Mouse (Mus musculus) liver, embryonic 13.5 days (tissue): ENCODE data around the gene Gm14410. TPM values are rescaled to one million over a fixed set of nuclear protein-coding genes. Genes with fewer than 3 reads are reported as not detected.
"Not testable (repeated sequence)": the region's sequence is repeated elsewhere in the genome, so short reads cannot be mapped to it uniquely, and the experiment has no call there.

Experiments used
- ATAC-seq: fragments of 200-750 bp; cut with Nextera tagmentation; 2 replicates; pipeline ENCODE4 v1.8.0; 2017; ENCODE audit warnings: low read depth, mild to moderate bottlenecking, moderate number of reproducible peaks, moderate library complexity
- DNase-seq: peaks from one replicate; pipeline ENCODE4 v3.0.0; 2022
- H3K27ac ChIP-seq: fragments of 300-500 bp; sonication (generic); 2 replicates; pipeline ENCODE4 v1.5.1; 2015; ENCODE audit warnings: moderate library complexity, mild to moderate bottlenecking, inconsistent platforms
- H3K27me3 ChIP-seq: fragments of 300-500 bp; sonication (generic); 2 replicates; pipeline ENCODE4 v1.6.1; 2015; ENCODE audit warnings: mild to moderate bottlenecking, inconsistent platforms
- H3K36me3 ChIP-seq: fragments of 300-500 bp; sonication (generic); 2 replicates; pipeline ENCODE4 v1.6.1; 2015; ENCODE audit warnings: mild to moderate bottlenecking, inconsistent platforms
- H3K4me1 ChIP-seq: fragments of 300-500 bp; sonication (generic); replicated peaks from 2 replicates; pipeline ENCODE4 v1.6.1; 2015; ENCODE audit warnings: inconsistent platforms
- H3K4me2 ChIP-seq: fragments of 300-500 bp; sonication (generic); 2 replicates; pipeline ENCODE4 v1.6.1; 2015; ENCODE audit warnings: inconsistent platforms, mild to moderate bottlenecking, moderate library complexity
- H3K4me3 ChIP-seq: fragments of 300-500 bp; sonication (generic); replicated peaks from 2 replicates; pipeline ENCODE4 v1.5.1; 2015; ENCODE audit warnings: mild to moderate bottlenecking, inconsistent platforms
- H3K9ac ChIP-seq: fragments of 300-500 bp; sonication (generic); 2 replicates; pipeline ENCODE4 v1.6.1; 2015; ENCODE audit warnings: mild to moderate bottlenecking, inconsistent platforms
- H3K9me3 ChIP-seq: fragments of 300-500 bp; sonication (generic); replicated peaks from 2 replicates; pipeline ENCODE4 v1.6.1; 2016; ENCODE audit warnings: inconsistent platforms
- WGBS: fragments of 180-500 bp; shearing (Covaris S2); methylation state at CpG from one replicate; pipeline ENCODE4 v1.1.7; 2015; ENCODE audit not compliant: insufficient replicate concordance; 5-methylcytosine and 5-hydroxymethylcytosine counted together
- polyA plus RNA-seq: library from polyadenylated mRNA; unstranded; fragments of >200 nt; fragmentation: Nextera tagmentation; extraction: Ambion mirVana; gene quantifications from 2 replicates; pipeline ENCODE4 v1.2.1, GENCODE M21; 2015

The Gm14410 gene
- 4.9 and 5.2 TPM in 2 replicates for polyA plus RNA-seq

- not testable (repeated sequence) for H3K36me3 ChIP-seq, H3K9me3 ChIP-seq, ATAC-seq, H3K27me3 ChIP-seq, H3K4me1 ChIP-seq, H3K9ac ChIP-seq, H3K27ac ChIP-seq
- H3K4me3 ChIP-seq: peak within 1 kb of the TSS; percentile 52
- 3% methylated on average over 4 of the region's 6 CpGs for WGBS
- DNase-seq: peak; percentile 64
- H3K4me2 ChIP-seq: peak within 1 kb of the TSS; percentile 43
Observed at GRCm38 (mm10) chr2:177206341-177206740, at the start of gene Gm14410. TSS of gene Gm14410 (minus strand) at chr2:177206421.

DNA sequence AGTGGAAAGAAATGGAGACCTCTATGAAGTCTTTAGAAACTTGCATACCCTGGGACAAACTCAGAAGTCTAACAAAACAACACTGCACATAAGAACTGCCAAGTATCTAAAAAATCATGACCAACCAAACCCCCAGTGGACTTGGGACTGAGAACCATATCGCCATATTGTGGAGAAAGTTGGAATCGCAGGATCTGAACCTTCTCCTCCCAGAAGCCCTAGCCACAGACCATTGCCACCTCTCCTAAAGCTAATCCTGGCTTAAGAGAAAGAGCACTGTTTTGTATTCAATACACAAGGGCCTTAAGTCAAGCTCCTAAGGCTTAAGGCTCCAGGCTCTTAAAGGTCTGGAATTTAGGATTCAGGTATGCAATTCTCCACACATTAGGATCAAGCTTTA lies 41.2 kb upstream of the Gm14410 start:
- not testable (repeated sequence) for H3K9me3 ChIP-seq, H3K27me3 ChIP-seq, DNase-seq, H3K4me2 ChIP-seq, H3K4me1 ChIP-seq, H3K9ac ChIP-seq, ATAC-seq, H3K36me3 ChIP-seq, H3K4me3 ChIP-seq, H3K27ac ChIP-seq
- 75% methylated on average over 2 of the region's 2 CpGs for WGBS

DNA sequence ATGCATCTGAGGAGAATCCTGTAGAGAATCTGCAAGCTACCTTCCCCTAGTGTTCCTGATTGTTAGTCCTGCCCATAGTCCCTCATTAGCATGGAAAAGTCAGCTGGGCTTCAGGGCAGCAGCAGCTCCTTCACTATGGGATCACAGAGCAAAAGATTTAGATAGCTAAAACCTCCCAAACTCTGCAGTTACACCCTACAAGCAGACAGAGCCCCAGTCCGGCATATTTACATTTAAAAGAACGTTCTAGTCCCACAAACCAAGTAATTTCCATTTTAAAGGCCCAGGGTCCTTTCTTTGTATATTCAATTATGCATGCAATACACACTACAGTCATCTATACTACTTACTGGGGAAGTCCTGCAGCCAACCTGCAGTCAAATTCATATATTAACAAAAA lies 24.2 kb upstream of the Gm14410 start:
- H3K9ac ChIP-seq, H3K36me3 ChIP-seq, H3K27ac ChIP-seq, H3K4me3 ChIP-seq, H3K9me3 ChIP-seq, H3K4me2 ChIP-seq, ATAC-seq, H3K27me3 ChIP-seq, H3K4me1 ChIP-seq, DNase-seq: not testable (repeated sequence)
- WGBS: 41% methylated on average over 2 of the region's 2 CpGs

GRCm38 (mm10) chr2:177172749-177173148 lies 33.5 kb downstream of the Gm14410 start:
- not testable (repeated sequence) for H3K27me3 ChIP-seq, H3K27ac ChIP-seq, H3K4me3 ChIP-seq, ATAC-seq, H3K9me3 ChIP-seq, DNase-seq, H3K9ac ChIP-seq, H3K4me1 ChIP-seq, H3K4me2 ChIP-seq, H3K36me3 ChIP-seq
- 65% methylated on average over 5 of the region's 5 CpGs for WGBS

Other genes with a start within 250 kb of the Gm14410 start
- 2.6 and 2.7 TPM in 2 replicates for gene Gm14419, start 205.5 kb downstream of the Gm14410 start, polyA plus RNA-seq
- not detected in 2 replicates for gene Gm14401, start 132.1 kb downstream of the Gm14410 start, polyA plus RNA-seq
- gene Gm14409, start 60.6 kb upstream of the Gm14410 start, polyA plus RNA-seq: not detected in 2 replicates
- not detected in 2 replicates for gene Gm14412, start 117.9 kb upstream of the Gm14410 start, polyA plus RNA-seq
- 1.2 and 1.6 TPM in 2 replicates for gene Gm14418, start 191.9 kb upstream of the Gm14410 start, polyA plus RNA-seq